Mouse (Mus musculus) limb, embryonic 13.5 days (tissue): Measurements from ENCODE around the gene Hcn1. TPM values are rescaled to one million over a fixed set of nuclear protein-coding genes. Genes with fewer than 3 reads are reported as not detected.

ENCODE experiments used
- ATAC-seq: fragments of 200-750 bp; cut with Nextera tagmentation; 2 replicates; pipeline ENCODE4 v1.8.0; 2017; ENCODE audit warnings: low read depth, moderate number of reproducible peaks, moderate TSS enrichment; ENCODE audit not compliant: low FRiP score
- H3K27ac ChIP-seq: fragments of 300-500 bp; sonication (generic); 2 replicates; pipeline ENCODE4 v1.5.1; 2015; ENCODE audit warnings: inconsistent platforms, mild to moderate bottlenecking, moderate library complexity
- H3K27me3 ChIP-seq: fragments of 300-500 bp; sonication (generic); 2 replicates; pipeline ENCODE4 v1.6.1; 2015; ENCODE audit warnings: mild to moderate bottlenecking, inconsistent platforms
- H3K36me3 ChIP-seq: fragments of 300-500 bp; sonication (generic); 2 replicates; pipeline ENCODE4 v1.6.1; 2015; ENCODE audit warnings: inconsistent platforms, mild to moderate bottlenecking, moderate library complexity
- H3K4me1 ChIP-seq: fragments of 300-500 bp; sonication (generic); 2 replicates; pipeline ENCODE4 v1.6.1; 2015; ENCODE audit warnings: inconsistent platforms
- H3K4me2 ChIP-seq: fragments of 300-500 bp; sonication (generic); replicated peaks from 2 replicates; pipeline ENCODE4 v1.6.1; 2015; ENCODE audit warnings: inconsistent platforms, mild to moderate bottlenecking, moderate library complexity
- H3K4me3 ChIP-seq: fragments of 300-500 bp; sonication (generic); 2 replicates; pipeline ENCODE4 v1.5.1; 2015; ENCODE audit warnings: moderate library complexity, mild to moderate bottlenecking, inconsistent platforms
- H3K9ac ChIP-seq: fragments of 300-500 bp; sonication (generic); 2 replicates; pipeline ENCODE4 v1.6.1; 2015; ENCODE audit warnings: mild to moderate bottlenecking, inconsistent platforms
- H3K9me3 ChIP-seq: fragments of 300-500 bp; sonication (generic); 2 replicates; pipeline ENCODE4 v1.6.1; 2016; ENCODE audit warnings: inconsistent platforms
- WGBS: fragments of 180-500 bp; shearing (Covaris S2); methylation state at CpG from one replicate; pipeline ENCODE4 v1.1.7; 2015; 5-methylcytosine and 5-hydroxymethylcytosine counted together
- polyA plus RNA-seq: library from polyadenylated mRNA; unstranded; fragments of >200 nt; fragmentation: Nextera tagmentation; extraction: Ambion mirVana; gene quantifications from 2 replicates; pipeline ENCODE4 v1.2.1, GENCODE M21; 2015

Gene Hcn1
- polyA plus RNA-seq, 1 experiment from 2014 or later, result 0.13 TPM

- Histone ChIP-seq H3K4me1 (peaks cover 24% of the 10 kb centered on the region), H3K4me2 (no peak overlapping the region), H3K9ac (no peak overlapping the region), H3K4me3 (no peak overlapping the region), H3K9me3 (no peaks in the 10 kb centered on the region), H3K27me3 (no peaks in the 10 kb centered on the region), H3K36me3 (no peaks in the 10 kb centered on the region), H3K27ac (no peak overlapping the region)
- 56% methylated on average over 11 of the region's 11 CpGs for WGBS
- ATAC-seq, result no peak
Observed at GRCm38 (mm10) chr13:117706986-117707738, 105.0 kb downstream of the Hcn1 start.

GRCm38 (mm10) chr13:117710811-117711210, 108.7 kb downstream of the Hcn1 start:
- H3K36me3 ChIP-seq, result no peaks in the 10 kb centered on the region
- no peaks in the 10 kb centered on the region for H3K27me3 ChIP-seq
- ATAC-seq, result no peak
- no peak overlapping the region for H3K9ac ChIP-seq
- no peaks in the 10 kb centered on the region for H3K9me3 ChIP-seq
- H3K27ac ChIP-seq, result no peak overlapping the region
- H3K4me2 ChIP-seq, result no peak overlapping the region
- H3K4me1 ChIP-seq, result peaks cover 17% of the 10 kb centered on the region; the same call in 1 of the 2 replicates
- H3K4me3 ChIP-seq, result no peak overlapping the region

- ATAC-seq, result no peak
- 14% methylated on average over 4 of the region's 4 CpGs for WGBS
- Histone ChIP-seq H3K4me1 (no peaks in the 10 kb centered on the region), H3K4me2 (no peak overlapping the region), H3K9ac (no peak overlapping the region), H3K27ac (no peak overlapping the region), H3K4me3 (no peak overlapping the region), H3K36me3 (no peaks in the 10 kb centered on the region), H3K9me3 (no peaks in the 10 kb centered on the region), H3K27me3 (no peaks in the 10 kb centered on the region)
Observed at GRCm38 (mm10) chr13:117722090-117722489, 120.0 kb downstream of the Hcn1 start.

GRCm38 (mm10) chr13:117724083-117724482, 122.0 kb downstream of the Hcn1 start:
- H3K4me3 ChIP-seq, result no peak overlapping the region
- no peak for ATAC-seq
- H3K36me3 ChIP-seq, result no peaks in the 10 kb centered on the region
- no peak overlapping the region for H3K27ac ChIP-seq
- H3K4me2 ChIP-seq, result no peak overlapping the region
- no peaks in the 10 kb centered on the region for H3K4me1 ChIP-seq
- 59% methylated on average over 3 of the region's 3 CpGs for WGBS
- no peaks in the 10 kb centered on the region for H3K27me3 ChIP-seq
- H3K9me3 ChIP-seq, result no peaks in the 10 kb centered on the region
- H3K9ac ChIP-seq, result no peak overlapping the region

GRCm38 (mm10) chr13:117728393-117728792, 126.3 kb downstream of the Hcn1 start:
- WGBS, result 81% methylated on average over 2 of the region's 2 CpGs
- Histone ChIP-seq H3K4me2 (no peak overlapping the region), H3K4me1 (no peaks in the 10 kb centered on the region), H3K9ac (no peak overlapping the region), H3K4me3 (no peak overlapping the region), H3K36me3 (no peaks in the 10 kb centered on the region), H3K9me3 (no peaks in the 10 kb centered on the region), H3K27ac (no peak overlapping the region), H3K27me3 (no peaks in the 10 kb centered on the region)
- no peak for ATAC-seq

- Histone ChIP-seq H3K4me2 (no peak overlapping the region), H3K9me3 (no peaks in the 10 kb centered on the region), H3K9ac (no peak overlapping the region), H3K36me3 (no peaks in the 10 kb centered on the region), H3K4me3 (no peak overlapping the region), H3K27me3 (no peaks in the 10 kb centered on the region), H3K4me1 (no peaks in the 10 kb centered on the region), H3K27ac (no peak overlapping the region)
- no peak for ATAC-seq
Observed at GRCm38 (mm10) chr13:117732738-117733137, 130.6 kb downstream of the Hcn1 start.

GRCm38 (mm10) chr13:117744451-117744850, 142.3 kb downstream of the Hcn1 start:
- H3K9ac ChIP-seq, result no peak overlapping the region
- no peaks in the 10 kb centered on the region for H3K9me3 ChIP-seq
- WGBS, result 86% methylated on average over 3 of the region's 3 CpGs
- no peak for ATAC-seq
- H3K4me3 ChIP-seq, result no peak overlapping the region
- no peak overlapping the region for H3K27ac ChIP-seq
- H3K4me2 ChIP-seq, result no peak overlapping the region
- H3K27me3 ChIP-seq, result no peaks in the 10 kb centered on the region
- H3K36me3 ChIP-seq, result no peaks in the 10 kb centered on the region
- no peaks in the 10 kb centered on the region for H3K4me1 ChIP-seq

GRCm38 (mm10) chr13:117745173-117745572, 143.1 kb downstream of the Hcn1 start:
- no peaks in the 10 kb centered on the region for H3K36me3 ChIP-seq
- no peak overlapping the region for H3K4me2 ChIP-seq
- no peaks in the 10 kb centered on the region for H3K27me3 ChIP-seq
- no peak overlapping the region for H3K4me3 ChIP-seq
- no peak overlapping the region for H3K27ac ChIP-seq
- WGBS, result 81% methylated on average over 3 of the region's 3 CpGs
- no peaks in the 10 kb centered on the region for H3K4me1 ChIP-seq
- H3K9me3 ChIP-seq, result no peaks in the 10 kb centered on the region
- no peak for ATAC-seq
- H3K9ac ChIP-seq, result no peak overlapping the region

GRCm38 (mm10) chr13:117765487-117765886, 163.4 kb downstream of the Hcn1 start:
- Histone ChIP-seq H3K9ac (no peak overlapping the region), H3K4me1 (no peaks in the 10 kb centered on the region), H3K4me3 (no peak overlapping the region), H3K4me2 (no peak overlapping the region), H3K9me3 (no peaks in the 10 kb centered on the region), H3K36me3 (no peaks in the 10 kb centered on the region), H3K27ac (no peak overlapping the region), H3K27me3 (no peaks in the 10 kb centered on the region)
- 78% methylated on average over 6 of the region's 6 CpGs for WGBS
- ATAC-seq, result no peak

- no peaks in the 10 kb centered on the region for H3K9me3 ChIP-seq
- 73% methylated on average over 2 of the region's 2 CpGs for WGBS
- H3K27ac ChIP-seq, result no peak overlapping the region
- H3K27me3 ChIP-seq, result no peaks in the 10 kb centered on the region
- H3K9ac ChIP-seq, result no peak overlapping the region
- H3K4me3 ChIP-seq, result no peak overlapping the region
- H3K36me3 ChIP-seq, result no peaks in the 10 kb centered on the region
- H3K4me1 ChIP-seq, result no peaks in the 10 kb centered on the region
- no peak for ATAC-seq
- H3K4me2 ChIP-seq, result no peak overlapping the region
Observed at GRCm38 (mm10) chr13:117785376-117785775, 183.3 kb downstream of the Hcn1 start.

GRCm38 (mm10) chr13:117792861-117793260, 190.7 kb downstream of the Hcn1 start:
- no peak overlapping the region for H3K9ac ChIP-seq
- H3K4me1 ChIP-seq, result no peaks in the 10 kb centered on the region
- no peaks in the 10 kb centered on the region for H3K9me3 ChIP-seq
- 54% methylated on average over 1 of the region's 1 CpGs for WGBS
- H3K4me3 ChIP-seq, result no peak overlapping the region
- no peak for ATAC-seq
- no peaks in the 10 kb centered on the region for H3K36me3 ChIP-seq
- no peaks in the 10 kb centered on the region for H3K27me3 ChIP-seq
- H3K27ac ChIP-seq, result no peak overlapping the region
- no peak overlapping the region for H3K4me2 ChIP-seq

GRCm38 (mm10) chr13:117801061-117801460, 198.9 kb downstream of the Hcn1 start:
- Histone ChIP-seq H3K9me3 (no peaks in the 10 kb centered on the region), H3K36me3 (no peaks in the 10 kb centered on the region), H3K27ac (no peak overlapping the region), H3K4me3 (no peak overlapping the region), H3K9ac (no peak overlapping the region), H3K4me1 (no peaks in the 10 kb centered on the region), H3K4me2 (no peak overlapping the region), H3K27me3 (no peaks in the 10 kb centered on the region)
- ATAC-seq, result no peak

GRCm38 (mm10) chr13:117827628-117828027, 225.5 kb downstream of the Hcn1 start:
- Histone ChIP-seq H3K9ac (no peak overlapping the region), H3K36me3 (no peaks in the 10 kb centered on the region), H3K27ac (no peak overlapping the region), H3K4me1 (no peaks in the 10 kb centered on the region), H3K4me2 (no peak overlapping the region), H3K9me3 (no peaks in the 10 kb centered on the region), H3K27me3 (no peaks in the 10 kb centered on the region), H3K4me3 (no peak overlapping the region)
- no peak for ATAC-seq
- 54% methylated on average over 5 of the region's 5 CpGs for WGBS
